Mouse (Mus musculus) Patski (cell line): ENCODE data around the gene Atf4. TPM values are rescaled to one million over a fixed set of nuclear protein-coding genes. Genes with fewer than 3 reads are reported as not detected.
A peak's percentile ranks its signal among the peaks of the same experiment; 100 is the strongest.

Source experiments
- ATAC-seq: fragments of 100-300 bp; one replicate; pipeline ENCODE4 v1.8.0; 2021
- CTCF ChIA-PET: fragments of 350-600 bp; sonication (Branson Sonifier 250); formaldehyde crosslinking; loops from one replicate; lab custom pipeline; 2022; ENCODE audit warnings: inconsistent platforms; lab: Charles Lee
- POLR2A ChIA-PET: fragments of 350-600 bp; sonication (Branson Sonifier 250); formaldehyde crosslinking; loops from one replicate; lab custom pipeline; 2022; ENCODE audit warnings: antibody characterized with exemption, inconsistent platforms; lab: Charles Lee
- DNase-seq: peaks from one replicate; pipeline ENCODE4 v3.0.0-alpha.2; 2011; ENCODE audit warnings: low read depth, low spot score
- H3K27me3 ChIP-seq: fragments of 371-371 bp; one replicate; pipeline ENCODE4 v1.5.1; 2021
- CTCF ChIP-seq: fragments of 100-300 bp; IDR thresholded peaks from one replicate; pipeline ENCODE4 v1.5.1; 2021
- in situ Hi-C: fragments of 300-500 bp; cut with MboI; formaldehyde crosslinking; loops from 3 replicates; pipeline ENCODE4 v1.11.1; 2018; ENCODE audit warnings: low pct_unique_long_range_greater_than_20kb, mixed read lengths
- polyA plus RNA-seq: library from polyadenylated mRNA; unstranded; gene quantifications from one replicate; pipeline ENCODE4 v1.2.3, GENCODE M21; 2021

The Atf4 gene
- polyA plus RNA-seq, 1 experiment from 2014 or later = 403 TPM

DNA sequence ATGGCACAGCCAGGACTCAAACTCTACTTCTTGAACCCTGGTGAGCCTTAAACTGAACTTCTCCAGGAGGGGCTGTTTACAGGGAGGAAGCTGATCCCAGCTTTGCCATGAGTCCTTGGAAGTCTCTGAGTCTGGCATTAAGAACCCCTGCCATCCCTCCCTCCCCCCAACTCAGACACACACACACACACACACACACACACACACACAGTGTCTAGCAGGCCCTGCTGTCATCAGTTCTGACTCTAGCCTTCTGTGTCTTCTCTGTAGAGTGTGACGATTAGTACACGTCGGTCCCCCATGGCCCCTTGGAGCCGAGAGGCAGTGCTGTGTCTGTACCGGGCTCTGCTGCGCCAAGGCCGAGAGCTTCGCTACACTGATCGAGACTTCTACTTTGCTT lies 19.4 kb upstream of the Atf4 start, which contains the start of gene AC140267.1:
AC140267.1 (plus strand) TSS at position 301 of the 400 bp plus-strand sequence.
- no peak for TF ChIP-seq CTCF
- ATAC-seq = no peak
- in situ Hi-C loops = no loop called here
- ChIA-PET CTCF (interaction anchor here (0.8 kb wide), 1 partner anchor 10 kb away, joined by 4 read pairs; no protein-coding TSS in a partner anchor), POLR2A (interaction anchor here (0.8 to 1.0 kb wide), 2 partner anchors 10 to 21 kb away, joined by 3 to 4 read pairs; no protein-coding TSS in a partner anchor)
- no peak for DNase-seq
- no peaks in the 10 kb centered on the region for H3K27me3 ChIP-seq

DNA sequence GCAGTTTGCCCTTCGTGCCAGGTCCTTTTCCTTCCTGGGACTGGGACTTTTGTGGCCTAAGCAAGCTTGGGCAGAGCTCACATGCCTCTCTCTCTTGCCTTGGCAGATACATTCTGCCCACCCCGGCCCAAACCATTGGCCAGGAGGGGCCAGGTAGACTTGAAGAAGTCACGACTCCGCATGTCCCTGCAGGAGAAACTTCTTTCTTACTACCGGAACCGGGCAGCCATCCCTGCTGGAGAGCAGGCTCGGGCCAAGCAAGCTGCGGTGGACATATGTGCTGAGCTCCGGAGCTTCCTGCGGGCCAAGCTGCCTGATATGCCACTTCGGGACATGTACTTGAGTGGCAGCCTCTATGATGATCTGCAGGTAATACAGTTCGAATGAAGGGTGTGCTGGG lies 6.8 kb upstream of the Atf4 start:
- DNase-seq (no peak), ATAC-seq (no peak)
- CTCF ChIA-PET = interaction anchor here (0.9 to 1.0 kb wide), 2 partner anchors 9 to 12 kb away, joined by 3 read pairs; no protein-coding TSS in a partner anchor
- in situ Hi-C loops = no loop called here
- no peaks in the 10 kb centered on the region for H3K27me3 ChIP-seq
- POLR2A ChIA-PET = no interaction called here
- no peak for TF ChIP-seq CTCF

DNA sequence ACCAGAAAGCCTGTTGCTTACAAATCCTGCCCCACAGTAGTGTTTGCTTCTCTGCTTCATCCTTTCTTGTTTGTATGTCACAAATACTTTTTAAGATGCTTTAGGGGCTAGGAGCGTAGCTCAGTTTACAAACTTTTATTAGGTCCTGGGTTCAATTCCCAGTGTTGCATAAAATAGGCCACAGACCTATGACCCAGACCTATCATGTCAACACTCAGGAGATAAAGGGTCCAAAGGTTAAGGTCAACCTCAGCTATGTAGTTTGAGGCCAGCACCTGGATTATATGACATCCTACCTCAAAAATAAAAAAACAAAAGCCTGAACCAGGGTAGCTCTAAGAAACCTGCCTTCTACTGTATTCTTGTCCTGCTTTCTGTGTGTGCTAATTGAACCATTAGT lies 6.4 kb upstream of the Atf4 start:
- ATAC-seq (no peak), DNase-seq (no peak)
- POLR2A ChIA-PET = no interaction called here
- in situ Hi-C loops = no loop called here
- no peak for TF ChIP-seq CTCF
- no peaks in the 10 kb centered on the region for H3K27me3 ChIP-seq
- CTCF ChIA-PET = interaction anchor here (0.9 to 1.0 kb wide), 2 partner anchors 9 to 12 kb away, joined by 3 read pairs; no protein-coding TSS in a partner anchor

DNA sequence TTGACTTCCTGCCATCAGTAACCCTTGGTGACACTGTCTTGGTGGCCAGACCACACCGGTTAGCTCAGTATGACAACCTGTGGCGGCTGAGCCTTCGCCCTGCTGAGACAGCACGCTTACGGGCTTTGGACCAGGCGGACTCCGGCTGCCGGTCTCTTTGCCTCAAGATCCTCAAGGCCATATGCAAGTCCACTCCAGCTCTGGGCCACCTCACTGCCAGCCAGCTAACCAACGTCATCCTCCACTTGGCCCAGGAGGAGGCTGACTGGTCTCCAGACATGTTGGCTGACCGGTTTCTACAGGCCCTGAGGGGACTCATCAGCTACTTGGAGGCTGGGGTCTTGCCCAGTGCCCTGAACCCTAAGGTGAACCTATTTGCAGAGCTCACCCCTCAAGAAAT lies 5.3 kb upstream of the Atf4 start:
- H3K27me3 ChIP-seq = no peaks in the 10 kb centered on the region
- no peak for DNase-seq
- CTCF ChIA-PET = no interaction called here
- POLR2A ChIA-PET = no interaction called here
- TF ChIP-seq CTCF = no peak
- ATAC-seq = no peak
- in situ Hi-C loops = loop anchor here (25.0 kb wide), 2 partner anchors 563 to 688 kb away; partner anchors contain the start of gene Adsl

DNA sequence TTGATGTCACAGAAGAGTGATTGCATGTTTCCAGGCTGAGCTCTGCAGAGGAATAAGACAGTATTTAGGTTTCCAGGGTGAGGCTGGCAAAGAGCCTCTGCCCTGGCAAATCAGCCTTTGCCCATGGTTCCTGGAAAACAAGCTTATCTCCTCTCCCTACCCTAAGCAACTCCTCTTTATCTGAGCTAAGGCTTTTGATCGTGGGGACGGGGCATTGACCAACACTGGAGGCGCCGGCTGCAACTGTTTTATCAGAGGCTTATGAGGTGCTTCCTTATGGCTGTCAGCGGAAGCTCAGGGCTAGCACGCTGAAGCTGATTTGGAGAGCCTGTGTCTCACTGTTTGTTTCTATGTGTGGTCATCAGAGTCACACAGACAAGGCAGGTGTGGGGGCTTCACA lies 4.4 kb upstream of the Atf4 start:
- ChIA-PET CTCF (no interaction called here), POLR2A (no interaction called here)
- no peak for TF ChIP-seq CTCF
- H3K27me3 ChIP-seq = no peaks in the 10 kb centered on the region
- in situ Hi-C loops = loop anchor here (25.0 kb wide), 2 partner anchors 562 to 687 kb away; partner anchors contain the start of gene Adsl
- no peak for DNase-seq
- ATAC-seq = no peak

DNA sequence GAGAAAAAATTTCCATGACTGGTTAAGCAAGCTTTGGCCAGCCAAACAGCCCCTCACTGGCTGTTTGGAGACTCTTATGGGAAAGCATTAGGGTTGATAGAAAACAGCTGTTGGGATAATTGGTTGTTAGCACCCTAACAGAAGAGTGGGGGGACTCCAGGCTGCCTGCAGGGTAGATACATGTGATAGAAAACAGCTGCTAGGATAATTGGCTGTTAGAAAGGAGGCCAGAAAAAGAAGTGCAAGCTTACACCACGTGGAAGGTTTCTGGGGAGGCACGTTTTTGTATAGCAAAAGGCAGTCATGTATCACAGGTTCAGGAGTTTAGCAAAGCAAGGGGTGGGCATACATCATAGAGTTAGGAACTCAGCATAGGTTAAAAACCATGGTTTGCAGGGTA lies 1.5 kb upstream of the Atf4 start:
- ATAC-seq (no peak), DNase-seq (no peak)
- H3K27me3 ChIP-seq = no peaks in the 10 kb centered on the region
- no peak for TF ChIP-seq CTCF
- in situ Hi-C loops = loop anchor here (25.0 kb wide), 2 partner anchors 559 to 684 kb away; partner anchors contain the start of gene Adsl
- POLR2A ChIA-PET = no interaction called here
- CTCF ChIA-PET = no interaction called here

DNA sequence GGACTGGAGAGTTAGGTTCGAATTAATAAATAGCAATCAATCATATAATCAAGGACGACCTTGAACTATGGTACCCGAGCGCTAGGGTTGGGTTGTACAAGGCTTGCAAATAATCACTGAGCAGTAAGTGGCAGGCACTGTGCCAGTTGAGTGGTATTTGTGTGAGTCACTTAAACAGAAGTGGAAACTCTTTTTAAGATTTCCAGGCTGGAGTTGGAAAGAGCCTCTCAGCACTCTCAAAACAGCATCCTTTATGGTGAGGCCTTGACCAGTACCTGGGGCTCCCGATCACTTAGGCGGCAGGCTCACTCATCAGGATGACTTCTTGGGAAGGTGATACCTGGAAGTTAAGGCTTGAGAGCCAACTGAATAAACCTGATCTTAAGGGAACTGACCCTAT lies 777 bp upstream of the Atf4 start:
- ATAC-seq (no peak), DNase-seq (no peak)
- H3K27me3 ChIP-seq = no peaks in the 10 kb centered on the region
- TF ChIP-seq CTCF = no peak
- POLR2A ChIA-PET = interaction anchor here (1.1 to 2.2 kb wide), 2 partner anchors 17 to 20 kb away, joined by 9 to 11 read pairs; partner anchors contain the start of gene Mief1
- in situ Hi-C loops = loop anchor here (25.0 kb wide), 2 partner anchors 558 to 683 kb away; partner anchors contain the start of gene Adsl
- CTCF ChIA-PET = no interaction called here

DNA sequence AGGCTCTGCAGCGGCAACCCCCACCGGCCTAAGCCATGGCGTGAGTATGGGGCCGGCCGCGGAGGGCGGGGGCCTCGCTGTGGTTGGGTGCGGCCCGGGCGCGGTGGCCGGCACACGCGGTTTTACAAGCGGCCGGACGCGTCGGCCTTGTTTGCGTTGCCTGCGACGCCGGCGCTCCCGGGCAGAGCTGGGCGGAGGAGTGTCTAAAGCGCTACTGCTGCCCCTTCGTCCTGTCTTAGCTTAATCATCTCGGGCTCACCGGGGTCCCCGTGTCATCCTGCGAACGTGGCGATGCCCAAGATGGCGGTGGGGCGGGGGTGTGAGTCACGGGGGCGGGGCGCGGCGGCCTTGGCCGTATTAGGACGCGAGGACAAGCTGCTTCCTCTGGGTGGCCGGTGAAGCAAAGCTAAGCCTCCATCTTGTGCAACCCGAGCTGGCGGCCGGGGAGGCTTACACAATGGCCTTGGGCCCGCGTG lies 700 bp downstream of the Atf4 start:
- POLR2A ChIA-PET = interaction anchor here (1.0 to 2.2 kb wide), 4 partner anchors 18 to 182 kb away, joined by 4 to 11 read pairs (median 5); partner anchors contain the start of gene AC140267.1
- H3K27me3 ChIP-seq = no peaks in the 10 kb centered on the region
- CTCF ChIA-PET = interaction anchor here (0.9 kb wide), 1 partner anchor 27 kb away, joined by 3 read pairs; no protein-coding TSS in a partner anchor
- in situ Hi-C loops = loop anchor here (25.0 kb wide), 2 partner anchors 557 to 682 kb away; partner anchors contain the start of gene Adsl
- DNase-seq (no peak), ATAC-seq (peak; percentile 51)
- no peak for TF ChIP-seq CTCF

DNA sequence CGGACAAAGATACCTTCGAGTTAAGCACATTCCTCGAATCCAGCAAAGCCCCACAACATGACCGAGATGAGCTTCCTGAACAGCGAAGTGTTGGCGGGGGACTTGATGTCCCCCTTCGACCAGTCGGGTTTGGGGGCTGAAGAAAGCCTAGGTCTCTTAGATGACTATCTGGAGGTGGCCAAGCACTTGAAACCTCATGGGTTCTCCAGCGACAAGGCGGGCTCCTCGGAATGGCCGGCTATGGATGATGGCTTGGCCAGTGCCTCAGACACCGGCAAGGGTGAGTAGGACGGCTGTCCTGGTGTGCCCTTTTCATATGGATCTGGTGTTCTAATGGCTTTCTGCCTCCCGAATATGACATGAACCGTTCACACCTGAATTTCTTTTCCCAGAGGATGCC lies 1.3 kb downstream of the Atf4 start:
- no peak for ATAC-seq
- DNase-seq = no peak
- TF ChIP-seq CTCF = no peak
- in situ Hi-C loops = loop anchor here (25.0 kb wide), 2 partner anchors 556 to 681 kb away; partner anchors contain the start of gene Adsl
- CTCF ChIA-PET = interaction anchor here (0.9 kb wide), 1 partner anchor 28 kb away, joined by 3 read pairs; no protein-coding TSS in a partner anchor
- POLR2A ChIA-PET = interaction anchor here (1.0 to 2.2 kb wide), 5 partner anchors 19 to 183 kb away, joined by 4 to 11 read pairs (median 5); partner anchors contain the start of gene AC140267.1
- no peaks in the 10 kb centered on the region for H3K27me3 ChIP-seq

DNA sequence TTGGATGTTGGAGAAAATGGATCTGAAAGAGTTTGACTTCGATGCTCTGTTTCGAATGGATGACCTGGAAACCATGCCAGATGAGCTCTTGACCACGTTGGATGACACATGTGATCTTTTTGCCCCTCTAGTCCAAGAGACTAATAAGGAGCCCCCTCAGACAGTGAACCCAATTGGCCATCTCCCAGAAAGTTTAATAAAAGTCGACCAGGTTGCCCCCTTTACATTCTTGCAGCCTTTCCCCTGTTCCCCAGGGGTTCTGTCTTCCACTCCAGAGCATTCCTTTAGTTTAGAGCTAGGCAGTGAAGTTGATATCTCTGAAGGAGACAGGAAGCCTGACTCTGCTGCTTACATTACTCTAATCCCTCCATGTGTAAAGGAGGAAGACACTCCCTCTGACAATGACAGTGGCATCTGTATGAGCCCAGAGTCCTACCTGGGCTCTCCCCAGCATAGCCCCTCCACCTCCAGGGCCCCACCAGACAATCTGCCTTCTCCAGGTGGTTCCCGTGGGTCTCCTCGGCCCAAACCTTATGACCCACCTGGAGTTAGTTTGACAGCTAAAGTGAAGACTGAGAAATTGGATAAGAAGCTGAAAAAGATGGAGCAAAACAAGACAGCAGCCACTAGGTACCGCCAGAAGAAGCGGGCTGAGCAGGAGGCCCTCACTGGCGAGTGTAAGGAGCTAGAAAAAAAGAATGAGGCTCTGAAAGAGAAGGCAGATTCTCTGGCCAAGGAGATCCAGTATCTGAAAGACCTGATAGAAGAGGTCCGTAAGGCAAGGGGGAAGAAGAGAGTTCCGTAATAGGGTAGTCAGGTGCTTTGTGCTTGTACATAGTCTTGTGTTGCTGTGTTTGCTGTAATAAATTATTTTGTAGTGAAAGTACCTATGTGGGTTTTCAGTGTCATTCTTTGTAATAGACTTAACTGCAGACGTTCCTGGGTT lies 1.9 kb downstream of the Atf4 start:
- no peak for ATAC-seq
- ChIA-PET CTCF (interaction anchor here (0.8 to 1.7 kb wide), 2 partner anchors 32 to 37 kb away, joined by 3 to 5 read pairs; no protein-coding TSS in a partner anchor), POLR2A (interaction anchor here (1.0 to 1.9 kb wide), 6 partner anchors 19 to 184 kb away, joined by 4 to 6 read pairs (median 4); partner anchors contain the start of gene AC140267.1)
- no peaks in the 10 kb centered on the region for H3K27me3 ChIP-seq
- no peak for TF ChIP-seq CTCF
- in situ Hi-C loops = loop anchor here (25.0 kb wide), 2 partner anchors 555 to 680 kb away; partner anchors contain the start of gene Adsl
- no peak for DNase-seq
